Mouse (Mus musculus) adipocyte (in vitro differentiated cells): ENCODE measurements at regions not wholly inside any gene's neighbourhood (a gene's known extent, or its start where the extent isn't known, plus 50 kb on each side); places are given as distances from the start of the nearest gene placed in this dataset.
"Not testable (repeated sequence)": the region's sequence is repeated elsewhere in the genome, so short reads cannot be mapped to it uniquely, and the experiment has no call there.

Experiments
- DNase-seq: peaks from one replicate; pipeline ENCODE4 v3.0.0-alpha.2; 2016; ENCODE audit warnings: low spot score

DNA sequence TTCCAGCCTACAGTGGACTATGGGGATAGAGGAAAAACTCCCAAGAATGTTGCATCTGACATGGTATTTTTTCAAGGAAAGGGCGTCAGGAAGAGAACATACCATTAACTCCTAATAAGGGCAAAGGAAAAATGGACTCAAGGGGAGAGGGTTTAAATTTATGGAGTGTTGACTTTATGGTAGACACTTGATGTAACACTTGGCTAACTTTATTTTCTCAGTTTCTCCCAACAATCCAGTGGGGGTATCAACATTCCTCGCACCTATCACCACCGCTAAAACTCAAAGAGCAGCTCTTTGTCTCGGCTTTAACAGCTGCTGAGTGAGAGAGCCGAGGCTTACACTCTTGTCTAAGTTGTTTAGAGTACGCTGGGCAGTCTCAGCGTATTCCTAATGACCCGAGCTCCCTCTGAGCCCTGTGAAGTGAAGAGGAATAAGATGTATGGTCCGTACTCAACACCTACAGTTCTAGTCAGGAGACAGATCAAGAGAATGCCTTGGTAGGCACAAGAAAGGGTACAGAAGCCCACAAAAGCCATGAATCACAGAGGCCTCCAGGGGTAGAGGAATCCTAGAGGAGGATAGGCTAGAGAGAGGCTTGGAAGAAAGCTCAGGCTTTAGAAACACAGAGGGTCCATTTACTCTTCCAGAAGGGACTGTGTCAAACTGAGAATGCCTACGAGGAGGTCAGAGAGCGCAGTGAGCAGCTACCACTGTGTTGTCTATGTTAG is 236.4 kb downstream of the Gm5426 start:
- no peak for DNase-seq

DNA sequence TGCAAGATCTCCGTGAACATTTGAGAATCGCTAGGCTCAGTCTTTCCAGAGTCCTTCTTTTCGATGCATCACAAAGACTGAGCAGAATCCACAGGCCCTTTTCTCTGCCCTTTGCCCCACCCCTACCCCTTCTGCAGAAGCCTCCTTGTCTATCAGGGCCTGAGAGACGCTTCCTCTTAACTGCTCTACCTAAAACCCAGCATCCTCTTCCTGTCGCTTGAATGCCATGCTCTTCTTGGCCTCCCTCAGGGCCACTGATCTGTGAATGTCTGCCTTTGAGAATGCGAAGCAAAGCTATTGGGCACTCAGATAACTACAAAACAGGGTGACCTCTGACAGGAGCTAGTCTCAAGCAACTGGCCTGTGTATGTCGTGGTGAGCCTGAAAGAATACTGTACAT is 237.1 kb downstream of the Gm5426 start:
- no peak for DNase-seq

GRCm38 (mm10) chr10:96374293-96375069 is 238.1 kb downstream of the Gm5426 start:
- no peak for DNase-seq

DNA sequence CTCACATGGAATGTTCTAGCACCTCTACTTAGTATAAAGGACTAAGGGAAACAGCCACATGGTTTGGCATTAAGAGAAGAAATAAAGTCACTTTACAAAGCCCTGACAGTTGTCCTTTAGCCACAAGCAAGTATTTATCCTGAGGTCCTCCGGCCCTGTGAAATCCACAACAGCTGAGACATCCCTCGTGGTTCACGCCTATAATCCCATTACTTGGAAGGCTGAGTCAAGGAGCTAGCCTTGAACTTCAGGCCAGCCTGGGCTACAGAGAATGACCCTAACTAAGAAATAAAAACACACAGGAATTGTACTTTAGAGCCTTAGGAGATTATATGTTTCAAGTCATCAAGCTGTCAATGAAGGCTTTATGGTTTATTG is 238.7 kb downstream of the Gm5426 start:
- no peak for DNase-seq

DNA sequence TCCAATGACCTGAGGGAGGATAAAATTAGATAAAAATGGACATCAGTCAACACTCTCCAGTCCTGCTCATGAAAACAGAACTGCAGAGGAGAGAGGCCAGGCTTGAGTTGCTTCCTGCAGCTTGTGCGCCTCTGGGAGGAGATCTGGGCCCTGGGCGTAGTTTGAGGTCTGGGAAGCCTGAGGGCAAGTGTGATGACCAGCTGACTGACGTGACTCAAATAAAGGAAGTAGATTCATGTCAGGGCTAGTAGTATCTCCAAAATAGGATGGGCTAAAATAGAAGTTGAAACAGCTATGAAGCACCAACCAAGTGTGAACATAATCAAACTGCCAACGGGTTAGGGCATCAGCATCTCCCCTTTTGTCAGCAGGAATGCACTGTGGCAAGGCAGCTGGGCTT is 239.3 kb upstream of the Btg1 start:
- DNase-seq, result no peak

DNA sequence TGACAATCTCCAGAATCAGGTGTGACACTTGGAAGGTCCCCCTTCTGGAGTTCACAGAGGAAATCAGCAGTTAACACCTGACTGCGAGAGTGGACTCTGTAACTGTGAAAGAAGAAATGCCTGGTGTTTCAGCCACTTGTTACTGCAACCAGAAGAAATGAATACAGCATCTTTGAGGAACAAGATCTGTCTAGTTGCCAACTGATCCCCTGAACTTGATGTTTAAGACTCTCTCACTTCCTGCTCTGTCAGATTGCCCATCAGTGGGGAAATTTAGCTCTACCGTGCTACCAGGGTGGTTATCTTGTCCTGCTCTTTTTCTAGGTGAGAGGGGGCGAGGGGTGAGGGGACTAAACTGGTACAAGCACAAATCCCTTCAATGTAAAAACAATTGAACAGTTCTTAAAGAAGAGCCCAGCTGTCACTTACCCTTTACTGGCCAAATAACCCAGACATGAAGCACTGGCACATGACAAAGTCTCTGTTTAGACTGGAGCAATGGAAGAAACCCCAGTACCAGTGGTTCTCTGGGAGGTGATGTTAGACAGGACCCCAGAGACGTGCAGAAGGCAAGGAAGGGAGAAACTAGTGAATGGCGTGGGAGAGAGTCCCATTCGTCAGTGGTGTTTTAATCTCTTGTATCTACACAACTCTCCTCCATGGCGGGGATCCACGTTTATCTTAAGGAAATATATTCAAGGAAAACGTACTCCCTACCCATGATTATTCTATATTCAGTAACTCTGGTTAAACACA is 237.6 kb upstream of the Btg1 start:
- no peak for DNase-seq

- DNase-seq, result no peak
Observed at GRCm38 (mm10) chr10:96381664-96382063, 235.1 kb upstream of the Btg1 start.

- no peak for DNase-seq
Observed at GRCm38 (mm10) chr10:96391748-96392147, 225.1 kb upstream of the Btg1 start.

DNA sequence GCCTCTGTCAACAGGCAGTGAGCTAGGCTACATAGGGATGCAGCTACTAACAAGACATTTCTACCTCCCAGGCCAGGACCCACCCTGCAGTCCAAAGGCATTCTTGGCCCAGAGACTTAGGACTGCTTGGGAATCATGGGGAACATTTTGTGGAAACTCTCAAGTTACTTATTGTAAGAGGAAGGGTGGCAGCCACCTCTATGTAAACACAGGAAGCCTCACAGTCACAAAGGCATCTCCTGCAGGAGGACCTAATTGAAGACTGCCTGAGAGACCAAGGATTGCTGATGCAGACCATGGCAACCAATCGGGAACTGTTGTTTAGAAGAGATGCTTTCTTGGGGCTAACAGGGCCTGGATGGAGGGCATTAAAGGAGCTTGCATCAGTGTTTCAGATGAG is 224.0 kb upstream of the Btg1 start:
- DNase-seq, result no peak

DNA sequence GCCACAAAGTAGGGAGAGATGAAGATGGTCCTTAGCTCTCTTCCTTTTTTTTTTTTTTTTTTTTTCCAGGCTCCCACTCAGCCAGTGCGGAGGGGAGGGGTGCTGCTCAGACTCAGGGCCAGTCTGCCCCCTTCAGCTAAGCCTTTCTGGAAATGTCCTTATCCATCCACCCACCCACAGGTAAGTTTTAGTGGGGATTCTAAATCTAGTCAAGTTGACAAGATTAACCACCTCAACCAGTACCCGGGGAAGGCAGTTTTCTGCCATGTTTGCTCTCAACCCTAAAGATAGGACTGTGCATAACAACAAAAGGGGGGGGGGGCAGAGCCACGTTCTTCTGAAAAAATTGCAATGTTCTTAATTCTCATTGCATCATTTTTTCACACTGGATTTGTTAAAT is 222.6 kb upstream of the Btg1 start:
- no peak for DNase-seq

DNA sequence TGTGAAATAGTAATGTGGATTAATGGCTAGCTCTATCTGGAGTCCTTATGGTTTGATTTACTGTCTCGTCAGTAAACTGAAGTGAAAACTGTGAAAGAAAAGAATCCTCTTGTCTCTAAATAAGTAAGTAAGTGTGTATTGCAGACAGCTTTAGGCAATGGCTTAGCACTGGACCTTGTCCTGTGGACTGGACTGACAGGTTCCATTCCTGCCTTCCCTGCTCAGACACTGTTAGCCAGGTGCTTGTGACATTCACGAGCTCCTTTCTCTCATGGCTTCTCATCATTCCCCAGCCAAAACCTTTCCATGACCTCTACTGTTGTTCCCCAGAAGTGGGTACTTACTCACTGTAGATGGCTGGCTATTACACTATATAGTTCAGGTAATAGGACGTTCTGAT is 221.8 kb upstream of the Btg1 start:
- DNase-seq, result peak; percentile 5

- DNase-seq, result no peak
Observed at GRCm38 (mm10) chr10:96397931-96398561, 218.8 kb upstream of the Btg1 start.

DNA sequence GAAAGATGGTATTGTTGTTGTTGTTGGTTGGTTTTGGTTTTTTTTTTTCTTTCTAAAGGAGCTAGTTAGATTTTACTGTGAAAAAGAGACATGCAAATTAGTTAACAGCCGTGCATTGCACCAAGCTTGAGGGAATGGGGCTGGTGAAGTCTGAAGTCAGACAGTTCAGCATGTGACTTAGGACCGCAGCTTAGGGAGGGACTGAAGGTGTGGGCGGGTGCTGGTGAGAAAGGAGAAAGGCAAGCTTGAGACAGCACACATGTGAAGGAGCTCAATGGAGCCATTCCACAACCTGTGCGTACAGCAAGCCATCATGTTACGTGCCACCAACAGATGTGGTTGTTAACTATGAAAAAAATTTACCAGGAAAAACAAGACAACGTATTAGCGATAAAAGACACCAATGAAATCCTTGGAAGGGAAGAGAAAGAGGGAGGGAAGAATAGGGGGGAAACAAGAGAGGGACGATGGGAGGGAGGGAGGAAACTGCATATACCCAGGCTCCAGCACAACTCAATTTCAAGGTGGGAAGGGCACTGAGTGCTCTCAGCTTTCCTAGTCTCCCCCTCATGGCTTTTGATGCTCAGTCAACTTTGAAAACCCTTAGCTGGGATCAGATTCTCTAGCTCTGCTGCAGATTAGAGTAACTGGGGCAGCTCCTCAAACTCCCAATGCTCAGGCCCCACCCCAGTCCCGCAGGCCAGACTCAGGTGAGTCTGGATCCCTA is 218.1 kb upstream of the Btg1 start:
- DNase-seq, result no peak

DNA sequence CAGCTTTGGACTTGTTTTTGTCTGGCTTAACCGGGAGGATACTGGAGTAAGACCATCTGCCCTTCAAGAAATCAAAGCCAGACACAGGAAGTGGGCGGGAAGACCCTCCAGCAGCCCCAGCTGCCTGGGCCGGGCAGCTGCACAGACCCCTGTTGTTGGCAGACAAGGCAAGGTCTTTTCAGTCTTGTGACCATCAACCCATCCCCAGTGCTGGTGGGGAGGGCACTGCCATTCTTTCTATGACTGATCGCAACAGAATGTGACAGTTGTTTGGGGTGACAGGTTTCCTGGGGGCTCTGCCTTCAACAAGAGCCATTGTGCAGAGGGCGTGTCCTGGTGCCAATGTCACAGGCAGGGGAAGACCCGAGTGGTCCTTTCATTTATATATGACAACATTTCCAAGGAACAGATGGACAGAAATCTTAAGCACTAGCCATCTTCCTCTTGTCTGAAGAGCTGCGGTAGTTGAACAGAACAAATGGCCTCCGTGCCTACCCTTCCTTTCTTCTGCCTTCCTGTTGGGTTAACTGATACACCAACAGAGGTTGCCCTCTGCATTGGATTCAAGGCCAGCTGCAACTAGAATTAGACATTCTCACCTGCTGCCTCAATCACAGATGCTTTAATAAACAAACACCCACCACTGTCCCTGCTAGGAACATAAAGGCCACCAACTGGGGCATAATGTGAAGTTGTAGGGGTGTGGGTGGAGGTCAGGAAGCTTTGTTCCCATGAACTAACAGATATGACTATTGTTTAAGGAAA is 217.0 kb upstream of the Btg1 start:
- no peak for DNase-seq

DNA sequence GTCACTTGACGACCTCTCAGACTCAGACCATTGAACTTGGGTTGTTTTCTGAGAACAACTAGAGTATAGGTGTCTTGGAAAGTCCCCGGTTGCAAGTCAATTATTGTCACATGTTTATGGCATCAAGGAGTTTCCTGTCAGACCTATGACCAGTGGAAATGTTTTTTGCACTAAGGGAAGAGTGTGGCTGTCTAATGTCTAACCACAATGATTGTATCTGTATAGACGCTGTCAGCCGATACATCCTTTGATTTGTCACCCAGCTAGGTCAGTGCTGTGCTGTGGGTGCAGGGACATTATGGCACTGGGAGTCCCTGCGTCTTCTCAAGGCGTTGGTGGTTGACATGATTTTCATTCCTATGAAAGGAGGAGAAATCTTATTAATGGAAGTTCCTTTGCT is 216.0 kb upstream of the Btg1 start:
- DNase-seq, result no peak

DNA sequence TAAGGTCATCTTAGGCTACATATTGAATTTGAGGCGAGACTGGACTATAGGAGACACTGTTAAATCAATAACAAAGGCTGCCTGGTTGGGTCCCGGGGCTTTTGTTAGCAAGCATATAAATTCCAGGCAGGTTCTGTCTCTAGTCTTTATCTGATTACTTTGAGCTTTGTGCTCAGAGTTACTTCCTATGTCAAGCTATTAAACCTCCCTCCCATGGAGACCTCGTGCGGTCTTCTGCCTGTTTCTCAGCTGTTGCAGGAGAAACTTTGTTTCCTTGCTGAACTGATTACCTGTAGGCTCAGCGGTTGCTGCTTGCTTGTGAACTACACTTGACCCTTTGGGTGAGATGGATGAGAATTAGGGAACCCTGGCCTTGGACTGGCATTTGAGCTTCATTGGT is 210.5 kb upstream of the Btg1 start:
- DNase-seq, result no peak

DNA sequence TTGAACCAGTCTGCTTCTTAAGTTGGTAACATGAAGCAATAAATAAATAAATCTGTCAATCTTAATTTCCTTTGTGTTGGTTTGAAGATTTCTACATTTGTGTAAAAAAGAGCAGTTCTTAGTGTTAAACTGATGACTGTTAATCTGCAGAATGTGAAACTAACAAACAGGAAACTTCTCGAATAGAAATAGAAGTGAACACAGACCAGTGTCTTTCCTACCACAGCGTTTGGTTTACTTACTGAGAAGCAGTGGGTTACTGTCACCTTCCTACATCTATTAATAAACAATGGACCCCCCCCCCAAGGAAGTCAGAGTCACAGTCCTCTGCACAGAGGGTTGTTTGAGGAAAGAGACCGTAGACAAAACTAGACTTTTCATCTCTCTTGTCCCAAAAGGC is 209.0 kb upstream of the Btg1 start:
- DNase-seq, result no peak

- no peak for DNase-seq
Observed at GRCm38 (mm10) chr10:96408250-96408649, 208.6 kb upstream of the Btg1 start.

DNA sequence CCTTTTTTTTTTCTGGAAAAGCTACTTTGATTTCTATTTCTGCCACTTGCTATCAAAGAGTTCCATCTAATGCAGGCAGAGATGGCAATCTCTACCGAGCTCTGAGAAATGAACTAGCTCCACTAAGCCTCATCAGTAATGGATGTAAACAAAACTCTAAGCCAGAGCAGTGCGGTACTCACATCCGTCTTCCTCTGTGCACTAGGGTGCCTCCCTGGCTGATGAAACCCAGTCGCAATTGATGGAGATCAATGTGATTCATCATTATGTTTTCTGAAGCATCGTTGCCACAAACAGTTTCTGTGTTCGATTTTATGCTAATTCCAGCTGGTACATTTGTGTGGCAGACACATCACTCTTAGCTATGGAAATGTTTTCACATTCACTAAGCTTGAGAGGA is 206.8 kb upstream of the Btg1 start:
- DNase-seq, result no peak

DNA sequence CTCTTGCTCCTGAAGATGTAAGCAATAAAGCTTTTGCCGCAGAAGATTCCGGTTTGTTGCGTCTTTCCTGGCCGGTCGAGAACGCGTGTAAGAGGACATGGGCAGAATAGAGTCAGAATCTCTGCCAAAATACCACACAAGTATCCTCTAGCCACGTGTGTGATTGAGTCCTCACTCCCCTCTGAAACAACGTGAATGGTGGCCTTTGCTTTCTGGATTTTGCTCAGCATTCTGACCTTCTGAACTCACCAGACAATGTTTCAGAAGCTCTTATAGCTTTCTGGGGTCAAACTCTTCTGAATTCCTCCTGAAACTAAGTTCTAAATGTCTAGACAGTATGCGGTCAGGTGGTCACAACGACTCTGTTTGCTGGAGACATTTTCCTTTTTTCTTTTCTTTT is 202.0 kb upstream of the Btg1 start:
- no peak for DNase-seq

- DNase-seq, result not testable (repeated sequence)
Observed at GRCm38 (mm10) chr10:96421506-96421905, 195.3 kb upstream of the Btg1 start.
